Comparison of ENCODE assay signal across 24 mouse cellular contexts in the genomic region with DNA sequence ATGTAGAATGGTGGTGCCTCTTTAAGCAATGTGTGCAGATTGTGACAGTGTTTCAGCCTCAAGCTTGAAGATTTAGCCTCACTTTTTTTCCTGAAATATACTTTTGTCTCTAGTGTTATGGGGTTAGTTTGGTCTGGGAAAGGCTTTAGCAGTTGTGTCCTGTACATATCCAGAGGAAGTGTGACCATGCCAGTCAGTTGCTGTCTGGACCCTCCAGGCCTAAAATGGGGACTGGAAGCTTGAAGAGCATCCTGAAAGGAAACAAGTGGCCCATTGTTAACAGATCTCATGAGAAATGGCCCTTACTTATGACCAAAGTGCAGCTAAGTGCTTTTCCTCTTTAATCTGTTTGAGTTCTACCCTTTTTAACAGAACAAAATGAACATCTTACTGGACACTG. TPM values are rescaled to one million over a fixed set of nuclear protein-coding genes. Genes with fewer than 3 reads are reported as not detected.
A peak's percentile ranks its signal among the peaks of the same experiment; 100 is the strongest.
DNase-seq lines count a peak whose midpoint lies in the region; ATAC-seq and TF ChIP-seq lines count a peak whose summit lies in the region.
"Had no signal": no experiment of that assay in that cellular context is flagged by ENCODE, and none has a peak within 500 bp of the region (broad histone marks: within the 10 kb centered on the region; RNA-seq: fewer than 3 reads in every experiment).

No protein-coding gene starts in this region.

- no peak overlapping the region for H3K9ac ChIP-seq in lung, embryonic 16.5 days (ENCODE audit: low read length)
- H3K9ac ChIP-seq in lung, postnatal 0 days (replicated peaks; ENCODE audit: low read depth), result no peak overlapping the region
- H3K9ac ChIP-seq in hindbrain, embryonic 11.5 days (ENCODE audit: low read depth, low read length), result no peak overlapping the region
- H3K9ac ChIP-seq: embryonic facial prominence, embryonic 13.5 days; forebrain, embryonic 15.5 days; heart, embryonic 13.5 days; liver, embryonic 14.5 days; stomach, embryonic 15.5 days had no signal

- no peaks in the 10 kb centered on the region for H3K4me1 ChIP-seq in kidney, adult 2 months (ENCODE audit: control insufficient read depth, insufficient read depth, low read length)
- no peaks in the 10 kb centered on the region for H3K4me1 ChIP-seq in lung, embryonic 16.5 days (replicated peaks; ENCODE audit: control insufficient read depth, insufficient read depth, low read length)
- no peaks in the 10 kb centered on the region for H3K4me1 ChIP-seq in lung, postnatal 0 days (ENCODE audit: insufficient read depth, low read depth, low read length)
- no peaks in the 10 kb centered on the region for H3K4me1 ChIP-seq in hindbrain, embryonic 11.5 days (replicated peaks; ENCODE audit: control insufficient read depth, insufficient read depth, low read length)
- H3K4me1 ChIP-seq: forebrain, embryonic 15.5 days; heart, embryonic 13.5 days; stomach, embryonic 15.5 days had no signal

- no peak overlapping the region for H3K27ac ChIP-seq in kidney, adult 2 months (ENCODE audit: insufficient read depth, low read depth, low read length)
- H3K27ac ChIP-seq in lung, embryonic 16.5 days (ENCODE audit: low read length), result peak overlapping the region; percentile 33; the same call in 1 of the 2 replicates
- H3K27ac ChIP-seq in lung, postnatal 0 days (ENCODE audit: low read length), result no peak overlapping the region
- H3K27ac ChIP-seq in hindbrain, embryonic 11.5 days (ENCODE audit: low read depth, low read length), result no peak overlapping the region
- H3K27ac ChIP-seq: embryonic facial prominence, embryonic 13.5 days; forebrain, embryonic 10.5 days; forebrain, embryonic 15.5 days; heart, embryonic 13.5 days; hindbrain, embryonic 10.5 days; liver, embryonic 14.5 days; stomach, embryonic 15.5 days had no signal

- H3K9me3 ChIP-seq in lung, embryonic 16.5 days (ENCODE audit: control insufficient read depth, low read length), result no peaks in the 10 kb centered on the region
- H3K9me3 ChIP-seq in lung, postnatal 0 days (ENCODE audit: low read length), result no peaks in the 10 kb centered on the region
- H3K9me3 ChIP-seq in hindbrain, embryonic 11.5 days (ENCODE audit: control insufficient read depth, low read length), result no peaks in the 10 kb centered on the region
- H3K9me3 ChIP-seq: embryonic facial prominence, embryonic 13.5 days; forebrain, embryonic 10.5 days; forebrain, embryonic 15.5 days; heart, embryonic 13.5 days; hindbrain, embryonic 10.5 days; stomach, embryonic 15.5 days had no signal

- no peak for TF ChIP-seq POLR2A in kidney, adult 2 months (IDR thresholded peaks at IDR 0.05; ENCODE audit: low read depth, low read length)

- no peak overlapping the region for H3K4me2 ChIP-seq in lung, embryonic 16.5 days (ENCODE audit: low read depth, low read length)
- H3K4me2 ChIP-seq in lung, postnatal 0 days (replicated peaks; ENCODE audit: low read depth, low read length), result no peak overlapping the region
- H3K4me2 ChIP-seq in hindbrain, embryonic 11.5 days (replicated peaks; ENCODE audit: low read depth, low read length), result no peak overlapping the region
- H3K4me2 ChIP-seq: embryonic facial prominence, embryonic 13.5 days; forebrain, embryonic 15.5 days; heart, embryonic 13.5 days; stomach, embryonic 15.5 days had no signal

- H3K4me3 ChIP-seq in kidney, adult 2 months (ENCODE audit: insufficient read depth, low read depth, low read length), result no peak overlapping the region
- no peak overlapping the region for H3K4me3 ChIP-seq in lung, embryonic 16.5 days (ENCODE audit: low read length)
- no peak overlapping the region for H3K4me3 ChIP-seq in lung, postnatal 0 days (ENCODE audit: low read depth, low read length)
- no peak overlapping the region for H3K4me3 ChIP-seq in hindbrain, embryonic 11.5 days (ENCODE audit: low read depth, low read length)
- H3K4me3 ChIP-seq: embryonic facial prominence, embryonic 13.5 days; forebrain, embryonic 10.5 days; forebrain, embryonic 15.5 days; heart, embryonic 13.5 days; hindbrain, embryonic 10.5 days; stomach, embryonic 15.5 days had no signal

- peaks cover 7% of the 10 kb centered on the region; the same call in 1 of the 2 replicates for H3K36me3 ChIP-seq in kidney, adult 2 months (ENCODE audit: control insufficient read depth, insufficient read depth, low read length)
- H3K36me3 ChIP-seq in lung, embryonic 16.5 days (ENCODE audit: control insufficient read depth, insufficient read depth, low read length), result no peaks in the 10 kb centered on the region
- 0 out of 2 replicates have a peak, but pooled peaks cover 9% of the 10 kb centered on the region for H3K36me3 ChIP-seq in lung, postnatal 0 days (ENCODE audit: insufficient read depth, low read length)
- H3K36me3 ChIP-seq in hindbrain, embryonic 11.5 days (ENCODE audit: control insufficient read depth, insufficient read depth, low read length), result no peaks in the 10 kb centered on the region
- H3K36me3 ChIP-seq: embryonic facial prominence, embryonic 13.5 days; forebrain, embryonic 10.5 days; forebrain, embryonic 15.5 days; hindbrain, embryonic 10.5 days had no signal

- DNase-seq in heart, adult 8-10 months (ENCODE audit: low spot score), result peak; percentile 30
- no peak for DNase-seq in heart, adult 18-20 months
- peak; percentile 52 for DNase-seq in kidney, adult 2 months
- no peak for DNase-seq in kidney, postnatal 14 days
- no peak for DNase-seq in lung, postnatal 0 days (ENCODE audit: low spot score)
- DNase-seq in hindbrain, embryonic 11.5 days (ENCODE audit: low spot score), result no peak
- DNase-seq: adrenal gland, postnatal 14 days; cerebellum, adult 11-12 months; cerebellum, adult 9-11 months; liver; lung, adult 2 months; lung, postnatal 4 days; midbrain, embryonic 14.5 days; thymus, postnatal 14 days had no signal

- no peak for ATAC-seq in lung, embryonic 16.5 days (ENCODE audit: low read depth)
- ATAC-seq in lung, postnatal 0 days, result no peak
- ATAC-seq in hindbrain, embryonic 11.5 days (ENCODE audit: low FRiP score), result no peak
- ATAC-seq: CD4-positive, CD25-positive, alpha-beta regulatory T cell, adult 4 months; forebrain, embryonic 15.5 days; hindbrain, embryonic 16.5 days had no signal

- no peaks in the 10 kb centered on the region for H3K27me3 ChIP-seq in kidney, adult 2 months (replicated peaks; ENCODE audit: control insufficient read depth, insufficient read depth, low read length)
- no peaks in the 10 kb centered on the region for H3K27me3 ChIP-seq in lung, embryonic 16.5 days (ENCODE audit: control insufficient read depth, insufficient read depth, low read depth, low read length)
- no peaks in the 10 kb centered on the region for H3K27me3 ChIP-seq in lung, postnatal 0 days (replicated peaks; ENCODE audit: insufficient read depth, low read length)
- no peaks in the 10 kb centered on the region for H3K27me3 ChIP-seq in hindbrain, embryonic 11.5 days (ENCODE audit: control insufficient read depth, insufficient read depth, low read length)
- H3K27me3 ChIP-seq: embryonic facial prominence, embryonic 13.5 days; forebrain, embryonic 15.5 days; heart, embryonic 13.5 days; stomach, embryonic 15.5 days had no signal

- no peak for TF ChIP-seq CTCF in kidney, adult 2 months (conservative IDR thresholded peaks at IDR 0.05; ENCODE audit: insufficient read depth, insufficient read length, low read depth, low read length)
- no peak for TF ChIP-seq CTCF in lung, postnatal 0 days (IDR thresholded peaks at IDR 0.05)

- no peak for TF ChIP-seq EP300 in lung, postnatal 0 days (IDR thresholded peaks at IDR 0.05)

RNA-seq across cellular contexts. Expression of a gene that starts 40.0 kb away (rescaled TPM):
- total RNA-seq in heart, adult 8-10 months (2022), result 10 to 100 TPM in 2 of 4 experiments, 1 to 10 TPM in 2; 9.2 to 10.5 (median 9.8) TPM
- 10 to 100 TPM in 1 of 2 experiments, 1 to 10 TPM in 1; 8.9 to 10.6 TPM for total RNA-seq in heart, adult 18-20 months (2021)
- 5.3 and 6.8 TPM in 2 replicates for polyA plus RNA-seq in kidney, adult 2 months (2012; rRNA removed)
- 11.2 and 14.0 TPM in 2 replicates for polyA plus RNA-seq in lung, embryonic 16.5 days (2015; fragmentation: Nextera tagmentation; extraction: Ambion mirVana)
- 11.8 and 15.0 TPM in 2 replicates for polyA plus RNA-seq in lung, postnatal 0 days (2015; fragmentation: Nextera tagmentation; extraction: Ambion mirVana)
- polyA plus RNA-seq in hindbrain, embryonic 11.5 days (2014; fragmentation: Nextera tagmentation; extraction: Ambion mirVana), result 12.6 and 17.9 TPM in 2 replicates

Comparison
In these comparisons a context has a peak if more than half of its experiments do, and no peak if none do; other contexts are left out.
1. DNase-seq: peak in heart, adult 8-10 months (single experiment) and kidney, adult 2 months (single experiment); none in heart, adult 18-20 months (0 of 2), kidney, postnatal 14 days (single experiment), lung, postnatal 0 days (single experiment) and hindbrain, embryonic 11.5 days (single experiment).